Mouse (Mus musculus) heart, adult 2 months (tissue): ENCODE measurements around the gene Strip1. TPM values are rescaled to one million over a fixed set of nuclear protein-coding genes. Genes with fewer than 3 reads are reported as not detected.

Experiments
- DNase-seq, 2 experiments: peaks; one replicate each; pipeline ENCODE4 v3.0.0; 2021
- H3K27ac ChIP-seq: fragments of 200-600 bp; 2 replicates; pipeline ENCODE4 v1.8.1; 2022
- H3K27me3 ChIP-seq: fragments of 200-500 bp; 2 replicates; pipeline ENCODE4 v1.6.1; 2012; ENCODE audit warnings: mild to moderate bottlenecking, low read length, inconsistent platforms, mixed read lengths; ENCODE audit not compliant: control insufficient read depth, insufficient read depth
- H3K36me3 ChIP-seq: fragments of 200-500 bp; 2 replicates; pipeline ENCODE4 v1.6.1; 2012; ENCODE audit warnings: low read length, inconsistent platforms; ENCODE audit not compliant: control insufficient read depth, insufficient read depth
- H3K4me1 ChIP-seq: fragments of 200-500 bp; 2 replicates; pipeline ENCODE4 v1.6.1; 2011; ENCODE audit warnings: low read length; ENCODE audit not compliant: control insufficient read depth, insufficient read depth
- H3K4me3 ChIP-seq: fragments of 200-600 bp; 2 replicates; pipeline ENCODE4 v1.8.1; 2022
- H3K79me2 ChIP-seq: fragments of 200-500 bp; replicated peaks from 2 replicates; pipeline ENCODE4 v1.6.1; 2012; ENCODE audit warnings: mild to moderate bottlenecking, inconsistent platforms, low read length, moderate library complexity, mixed read lengths; ENCODE audit not compliant: control insufficient read depth, insufficient read depth
- H3K9ac ChIP-seq: fragments of 200-500 bp; 2 replicates; pipeline ENCODE4 v1.6.1; 2012; ENCODE audit warnings: low read depth, mild to moderate bottlenecking, control low read depth, inconsistent platforms, low read length, mixed read lengths
- CTCF ChIP-seq: fragments of 200-600 bp; IDR thresholded peaks from 2 replicates; pipeline ENCODE4 v1.8.1; 2022; ENCODE audit warnings: antibody characterized with exemption, mild to moderate bottlenecking, moderate library complexity
- EP300 ChIP-seq: fragments of 200-500 bp; IDR thresholded peaks from 2 replicates; pipeline ENCODE4 v1.6.1; 2011; ENCODE audit warnings: low read depth, low read length, control low read depth; ENCODE audit not compliant: insufficient read depth
- POLR2A ChIP-seq: fragments of 200-500 bp; IDR thresholded peaks from 2 replicates; pipeline ENCODE4 v1.6.1; 2011; ENCODE audit warnings: mild to moderate bottlenecking, low read depth, low read length, control low read depth; ENCODE audit not compliant: insufficient read depth
- WGBS: fragments of 180-500 bp; shearing (Covaris S2); methylation state at CpG from one replicate; pipeline ENCODE4 v1.1.7; 2018; 5-methylcytosine and 5-hydroxymethylcytosine counted together
- intact Hi-C: fragments of 180-260 bp; cut with DNase I; formaldehyde crosslinking; loops from one replicate; pipeline ENCODE4 v1.15.1; 2025
- polyA plus RNA-seq: library from polyadenylated mRNA; depleted of rRNA; stranded (reverse); fragments of >200 nt; gene quantifications from 2 replicates; pipeline ENCODE4 v1.2.3, GENCODE M21; 2012
- total RNA-seq, 2 experiments: library from RNA; stranded (reverse); gene quantifications; 2 replicates each; pipeline ENCODE4 v1.2.3; 2021

Strip1 gene
- total and polyA plus RNA-seq, 3 experiments = 19.9 to 35.1 (median 21.2) TPM

GRCm38 (mm10) chr3:107582130-107582874 lies 49.2 kb downstream of the Strip1 start:
- Histone ChIP-seq H3K36me3 (no peaks in the 10 kb centered on the region), H3K4me3 (peak overlapping the region; percentile 36; the same call in 1 of the 2 replicates), H3K9ac (no peak overlapping the region), H3K4me1 (no peaks in the 10 kb centered on the region), H3K27ac (no peak overlapping the region), H3K79me2 (no peaks in the 10 kb centered on the region), H3K27me3 (peaks cover 16% of the 10 kb centered on the region)
- TF ChIP-seq POLR2A (no peak), EP300 (no peak), CTCF (no peak)
- 10% methylated on average over 18 of the region's 18 CpGs for WGBS
- intact Hi-C loops = loop anchor here (2.0 kb wide), 1 partner anchor 14 kb away; no protein-coding TSS in a partner anchor
- no peak for DNase-seq

- TF ChIP-seq POLR2A (no peak), CTCF (no peak), EP300 (no peak)
Measured at GRCm38 (mm10) chr3:107581103-107582010, 50.1 kb downstream of the Strip1 start.

GRCm38 (mm10) chr3:107579466-107579865 lies 52.0 kb downstream of the Strip1 start:
- H3K9ac ChIP-seq = no peak overlapping the region
- no peaks in the 10 kb centered on the region for H3K36me3 ChIP-seq
- no peaks in the 10 kb centered on the region for H3K4me1 ChIP-seq
- H3K27me3 ChIP-seq = peaks cover 13% of the 10 kb centered on the region; the same call in 1 of the 2 replicates
- peak in 1 of 2 experiments; percentile 21 for DNase-seq
- H3K27ac ChIP-seq = no peak overlapping the region
- H3K79me2 ChIP-seq = no peaks in the 10 kb centered on the region
- peak; percentile 88 for TF ChIP-seq CTCF
- TF ChIP-seq EP300 = no peak
- no peak for TF ChIP-seq POLR2A
- intact Hi-C loops = loop anchor here (1.0 to 10.0 kb wide), 3 partner anchors 20 to 375 kb away; no protein-coding TSS in a partner anchor
- WGBS = 8% methylated on average over 4 of the region's 4 CpGs
- H3K4me3 ChIP-seq = no peak overlapping the region

More at GRCm38 (mm10) chr3:107581103-107582010, 50.1 kb downstream of the Strip1 start:
- peaks cover 16% of the 10 kb centered on the region for H3K27me3 ChIP-seq
- no peaks in the 10 kb centered on the region for H3K36me3 ChIP-seq
- H3K4me3 ChIP-seq = no peak overlapping the region
- H3K27ac ChIP-seq = no peak overlapping the region
- intact Hi-C loops = loop anchor here (2.0 kb wide), 1 partner anchor 15 kb away; no protein-coding TSS in a partner anchor
- H3K79me2 ChIP-seq = no peaks in the 10 kb centered on the region
- no peak for DNase-seq
- no peak overlapping the region for H3K9ac ChIP-seq
- 33% methylated on average over 15 of the region's 15 CpGs for WGBS
- no peaks in the 10 kb centered on the region for H3K4me1 ChIP-seq

GRCm38 (mm10) chr3:107577810-107578390 lies 53.6 kb downstream of the Strip1 start:
- intact Hi-C loops = loop anchor here (5.0 to 10.0 kb wide), 2 partner anchors 91 to 373 kb away; no protein-coding TSS in a partner anchor
- no peaks in the 10 kb centered on the region for H3K4me1 ChIP-seq
- no peak overlapping the region for H3K27ac ChIP-seq
- no peak for DNase-seq
- H3K4me3 ChIP-seq = no peak overlapping the region
- no peak overlapping the region for H3K9ac ChIP-seq
- peaks cover 7% of the 10 kb centered on the region; the same call in 1 of the 2 replicates for H3K27me3 ChIP-seq
- TF ChIP-seq CTCF = no peak
- TF ChIP-seq EP300 = no peak
- TF ChIP-seq POLR2A = no peak
- H3K79me2 ChIP-seq = no peaks in the 10 kb centered on the region
- H3K36me3 ChIP-seq = no peaks in the 10 kb centered on the region
- WGBS = 47% methylated on average over 3 of the region's 3 CpGs

- no peak overlapping the region for H3K4me3 ChIP-seq
- H3K27ac ChIP-seq = no peak overlapping the region
- no peaks in the 10 kb centered on the region for H3K36me3 ChIP-seq
- 79% methylated on average over 3 of the region's 3 CpGs for WGBS
- TF ChIP-seq CTCF = no peak
- no peak for TF ChIP-seq EP300
- TF ChIP-seq POLR2A = no peak
- H3K4me1 ChIP-seq = no peaks in the 10 kb centered on the region
- peaks cover 2% of the 10 kb centered on the region; the same call in 1 of the 2 replicates for H3K27me3 ChIP-seq
- intact Hi-C loops = loop anchor here (5.0 to 10.0 kb wide), 2 partner anchors 90 to 372 kb away; no protein-coding TSS in a partner anchor
- H3K9ac ChIP-seq = no peak overlapping the region
- no peaks in the 10 kb centered on the region for H3K79me2 ChIP-seq
- no peak for DNase-seq
Measured at GRCm38 (mm10) chr3:107576807-107577206, 54.7 kb downstream of the Strip1 start.
